Mouse (Mus musculus) hindbrain, embryonic 14.5 days (tissue): ENCODE results near the gene Poglut1. TPM values are rescaled to one million over a fixed set of nuclear protein-coding genes. Genes with fewer than 3 reads are reported as not detected.

Source experiments
- ATAC-seq: fragments of 200-750 bp; cut with Nextera tagmentation; 2 replicates; pipeline ENCODE4 v1.8.0; 2017; ENCODE audit warnings: moderate number of reproducible peaks, mild to moderate bottlenecking, moderate TSS enrichment, moderate library complexity; ENCODE audit not compliant: low FRiP score
- DNase-seq: peaks from one replicate; pipeline ENCODE4 v3.0.0-alpha.2; 2015; ENCODE audit warnings: low spot score
- H3K27ac ChIP-seq: fragments of 300-500 bp; sonication (generic); 2 replicates; pipeline ENCODE4 v1.5.1; 2014; ENCODE audit warnings: mild to moderate bottlenecking, moderate library complexity
- H3K27me3 ChIP-seq: fragments of 300-500 bp; sonication (generic); 2 replicates; pipeline ENCODE4 v1.6.1; 2014; ENCODE audit warnings: mild to moderate bottlenecking, low read length, mixed read lengths; ENCODE audit not compliant: control insufficient read depth, insufficient read depth
- H3K36me3 ChIP-seq: fragments of 300-500 bp; sonication (generic); replicated peaks from 2 replicates; pipeline ENCODE4 v1.6.1; 2014; ENCODE audit not compliant: control insufficient read depth, insufficient read depth
- H3K4me1 ChIP-seq: fragments of 300-500 bp; sonication (generic); replicated peaks from 2 replicates; pipeline ENCODE4 v1.6.1; 2014; ENCODE audit warnings: antibody characterized with exemption, low read length, mixed read lengths; ENCODE audit not compliant: control insufficient read depth, insufficient read depth
- H3K4me2 ChIP-seq: fragments of 300-500 bp; sonication (generic); replicated peaks from 2 replicates; pipeline ENCODE4 v1.6.1; 2014; ENCODE audit warnings: mild to moderate bottlenecking, moderate library complexity
- H3K4me3 ChIP-seq: fragments of 300-500 bp; sonication (generic); replicated peaks from 2 replicates; pipeline ENCODE4 v1.5.1; 2014; ENCODE audit warnings: mild to moderate bottlenecking, low read length
- H3K9ac ChIP-seq: fragments of 300-500 bp; sonication (generic); 2 replicates; pipeline ENCODE4 v1.6.1; 2014
- H3K9me3 ChIP-seq: fragments of 300-500 bp; sonication (generic); 2 replicates; pipeline ENCODE4 v1.6.1; 2016; ENCODE audit warnings: low read length; ENCODE audit not compliant: control insufficient read depth
- WGBS: fragments of 180-500 bp; shearing (Covaris S2); extraction: QIAGEN DNeasy Blood & Tissue Kit; methylation state at CpG from one replicate; pipeline ENCODE4 v1.1.7; 2014; 5-methylcytosine and 5-hydroxymethylcytosine counted together
- polyA plus RNA-seq: library from polyadenylated mRNA; unstranded; fragments of >200 nt; fragmentation: Nextera tagmentation; extraction: Ambion mirVana; gene quantifications from 2 replicates; pipeline ENCODE4 v1.2.1, GENCODE M21; 2014

Poglut1 gene
- polyA plus RNA-seq, 1 experiment from 2014 or later = 53.6 TPM

- Histone ChIP-seq H3K4me2 (no peak overlapping the region), H3K9ac (no peak overlapping the region), H3K27ac (no peak overlapping the region), H3K36me3 (no peaks in the 10 kb centered on the region), H3K4me3 (no peak overlapping the region), H3K27me3 (peaks cover 25% of the 10 kb centered on the region), H3K4me1 (no peaks in the 10 kb centered on the region), H3K9me3 (no peaks in the 10 kb centered on the region)
- no peak for ATAC-seq
- DNase-seq = no peak
- WGBS = 88% methylated on average over 3 of the region's 3 CpGs
These were observed 5.9 kb upstream of the Poglut1 start for GRCm38 (mm10) chr16:38555988-38556387.

DNA sequence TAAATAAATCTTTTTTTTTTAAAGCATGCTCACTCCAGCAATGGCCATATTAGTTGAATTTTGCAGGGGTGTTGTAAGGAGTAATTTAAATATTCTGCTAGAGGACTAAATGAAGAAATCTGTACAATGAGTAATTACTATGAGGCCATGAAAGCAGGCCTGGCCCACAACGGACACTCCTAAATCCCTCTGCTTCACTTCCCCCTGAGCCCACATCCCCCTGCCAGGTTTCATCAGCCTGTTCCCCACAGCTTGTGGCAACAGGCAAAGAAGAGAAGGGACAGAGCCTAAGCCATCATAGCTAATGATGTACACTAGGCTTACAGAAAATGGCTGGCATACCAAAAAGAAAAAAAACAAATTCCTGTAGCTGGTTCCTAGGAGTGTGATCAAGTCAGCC lies 2.1 kb downstream of the Poglut1 start:
- no peak for DNase-seq
- Histone ChIP-seq H3K4me2 (peak overlapping the region; percentile 61), H3K9me3 (no peaks in the 10 kb centered on the region), H3K4me1 (peaks cover 14% of the 10 kb centered on the region), H3K36me3 (peaks cover 33% of the 10 kb centered on the region), H3K27ac (no peak overlapping the region), H3K4me3 (no peak overlapping the region), H3K9ac (no peak overlapping the region), H3K27me3 (no peaks in the 10 kb centered on the region; the same call in 1 of the 2 replicates)
- ATAC-seq = no peak
- 85% methylated on average over 1 of the region's 1 CpGs for WGBS

GRCm38 (mm10) chr16:38538716-38539380 lies 11.2 kb downstream of the Poglut1 start:
- no peak for ATAC-seq
- H3K4me2 ChIP-seq = no peak overlapping the region

DNA sequence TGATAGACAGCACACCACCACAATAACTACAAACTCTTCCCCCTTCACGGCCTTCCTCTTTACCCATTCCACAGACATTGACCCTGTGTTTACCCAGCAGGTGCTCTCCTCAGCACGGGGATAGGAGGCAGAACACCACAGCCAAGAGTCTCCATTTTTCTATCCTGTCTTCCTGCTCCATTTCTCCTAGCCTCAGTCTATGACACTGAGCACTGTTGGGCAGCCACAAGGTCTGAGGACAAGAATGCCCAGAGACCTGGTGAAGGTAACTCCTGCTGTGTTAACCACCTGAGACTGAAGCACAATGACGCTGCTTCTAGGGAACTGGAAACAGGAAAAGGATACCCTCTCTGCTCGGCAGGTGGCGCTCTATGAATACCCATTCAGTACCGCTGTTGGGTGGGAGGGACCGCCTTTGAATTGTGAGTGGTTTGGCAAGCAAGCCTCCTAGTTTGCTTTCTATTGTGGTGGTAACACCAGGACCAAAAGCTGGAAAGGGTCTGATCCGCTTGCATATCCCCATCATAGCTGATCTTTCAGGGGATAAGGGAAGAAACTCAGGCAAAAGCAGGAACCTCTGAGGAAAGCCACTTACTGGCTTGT lies 13.4 kb downstream of the Poglut1 start:
- H3K4me1 ChIP-seq = no peaks in the 10 kb centered on the region
- no peak overlapping the region for H3K4me3 ChIP-seq
- peak; percentile 34; the same call in 1 of the 2 replicates for ATAC-seq
- no peak overlapping the region for H3K9ac ChIP-seq
- no peak overlapping the region for H3K27ac ChIP-seq
- 48% methylated on average over 8 of the region's 8 CpGs for WGBS
- H3K36me3 ChIP-seq = peaks cover 98% of the 10 kb centered on the region
- H3K27me3 ChIP-seq = no peaks in the 10 kb centered on the region
- H3K9me3 ChIP-seq = no peaks in the 10 kb centered on the region
- peak; percentile 83 for DNase-seq
- no peak overlapping the region for H3K4me2 ChIP-seq

More at GRCm38 (mm10) chr16:38538716-38539380, 11.2 kb downstream of the Poglut1 start:
- no peak for DNase-seq
- H3K9ac ChIP-seq = no peak overlapping the region
- no peaks in the 10 kb centered on the region for H3K27me3 ChIP-seq
- no peaks in the 10 kb centered on the region for H3K4me1 ChIP-seq
- H3K27ac ChIP-seq = no peak overlapping the region
- WGBS = 95% methylated on average over 13 of the region's 13 CpGs
- no peaks in the 10 kb centered on the region for H3K9me3 ChIP-seq
- no peak overlapping the region for H3K4me3 ChIP-seq
- H3K36me3 ChIP-seq = peaks cover 98% of the 10 kb centered on the region

- no peak for ATAC-seq
- Histone ChIP-seq H3K27me3 (no peaks in the 10 kb centered on the region), H3K27ac (no peak overlapping the region), H3K4me3 (no peak overlapping the region), H3K9ac (no peak overlapping the region), H3K4me1 (peaks cover 16% of the 10 kb centered on the region), H3K36me3 (peaks cover 74% of the 10 kb centered on the region), H3K4me2 (no peak overlapping the region), H3K9me3 (no peaks in the 10 kb centered on the region)
- no peak for DNase-seq
- 91% methylated on average over 6 of the region's 6 CpGs for WGBS
These were observed 23.8 kb downstream of the Poglut1 start for GRCm38 (mm10) chr16:38526264-38526663.

- Histone ChIP-seq H3K9me3 (no peaks in the 10 kb centered on the region), H3K27me3 (no peaks in the 10 kb centered on the region), H3K4me2 (peak within 1 kb of the TSS; percentile 69), H3K36me3 (peaks cover 47% of the 10 kb centered on the region), H3K9ac (peak within 1 kb of the TSS; percentile 97), H3K4me3 (peak within 1 kb of the TSS; percentile 91), H3K27ac (peak within 1 kb of the TSS; percentile 88), H3K4me1 (peaks cover 16% of the 10 kb centered on the region)
- under 1% methylated on average over 73 of the region's 73 CpGs for WGBS
- DNase-seq (peak; percentile 98), ATAC-seq (peak; percentile 99)
These were observed 27.7 kb downstream of the Poglut1 start, which contains the start of gene Timmdc1 for GRCm38 (mm10) chr16:38522129-38523084. TSS of gene Timmdc1 (minus strand) at chr16:38522663.

DNA sequence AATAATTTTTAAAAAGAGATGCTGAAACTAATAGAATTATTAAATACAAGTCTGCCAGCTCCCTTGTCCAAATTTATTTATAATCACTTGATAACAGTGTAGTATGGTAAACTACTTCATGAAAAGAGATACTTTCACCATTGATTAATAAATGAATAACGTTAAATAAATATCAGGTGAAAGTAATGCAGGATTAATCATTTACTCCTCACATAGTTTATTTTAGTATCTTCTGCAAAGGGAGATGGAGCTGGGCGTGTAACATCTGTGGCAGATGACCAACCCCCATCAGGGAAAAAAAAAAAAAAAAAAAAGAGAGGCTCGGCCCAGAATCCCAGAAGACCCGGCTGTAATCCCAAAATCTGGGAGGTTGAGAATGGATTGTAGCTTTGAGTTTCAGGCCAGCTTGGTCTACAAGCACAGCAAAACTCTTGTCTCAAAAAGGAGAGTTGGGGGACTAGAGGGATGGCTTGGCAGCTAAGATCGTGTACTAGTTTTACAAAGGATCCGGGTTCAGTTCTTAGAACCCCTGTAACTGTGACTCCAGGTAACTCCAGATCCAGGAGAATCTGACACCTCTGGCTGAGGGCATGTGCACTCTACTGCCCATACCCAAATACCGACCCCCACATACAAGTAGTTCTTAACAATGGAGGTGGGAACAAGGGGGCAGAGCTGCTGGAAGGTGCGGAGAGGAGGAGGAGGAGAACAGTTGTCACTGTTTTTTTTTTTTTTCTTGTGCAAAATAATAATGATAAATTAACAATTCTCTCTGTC lies 28.7 kb downstream of the Poglut1 start:
- Histone ChIP-seq H3K27me3 (no peaks in the 10 kb centered on the region), H3K4me1 (peaks cover 16% of the 10 kb centered on the region), H3K4me2 (peak overlapping the region; percentile 69), H3K4me3 (peak overlapping the region; percentile 91), H3K36me3 (peaks cover 46% of the 10 kb centered on the region), H3K9ac (peak overlapping the region; percentile 97), H3K27ac (no peak overlapping the region), H3K9me3 (no peaks in the 10 kb centered on the region)
- no peak for DNase-seq
- ATAC-seq = no peak
- 39% methylated on average over 8 of the region's 8 CpGs for WGBS

- Histone ChIP-seq H3K9ac (no peak overlapping the region), H3K4me1 (peaks cover 16% of the 10 kb centered on the region), H3K27ac (no peak overlapping the region), H3K27me3 (no peaks in the 10 kb centered on the region), H3K4me3 (no peak overlapping the region), H3K4me2 (no peak overlapping the region), H3K9me3 (no peaks in the 10 kb centered on the region), H3K36me3 (peaks cover 42% of the 10 kb centered on the region)
- WGBS = 97% methylated on average over 2 of the region's 2 CpGs
- ATAC-seq (no peak), DNase-seq (no peak)
These were observed 30.9 kb downstream of the Poglut1 start for GRCm38 (mm10) chr16:38519140-38519539.
